Mouse (Mus musculus): ENCODE results near the gene Ctss. TPM values are rescaled to one million over a fixed set of nuclear protein-coding genes. Genes with fewer than 3 reads are reported as not detected.
"Not testable (repeated sequence)": the region's sequence is repeated elsewhere in the genome, so short reads cannot be mapped to it uniquely, and the experiment has no call there.

The Ctss gene
- total and polyA plus RNA-seq, 3 experiments, result not detected

GRCm38 (mm10) chr3:95534927-95535326, 8.3 kb downstream of the Ctss start:
- DNase-seq (ENCODE audit: low read depth, low spot score), result peak; percentile 53
- Histone ChIP-seq H3K4me3 (ENCODE audit: control insufficient read depth in 1 of 2, insufficient read depth in 1 of 2, low read depth in 2 of 2, low read length in 2 of 2) (no peak overlapping the region), H3K9me3 (replicated peaks; ENCODE audit: insufficient read depth, low read length) (no peaks in the 10 kb centered on the region), H3K27ac (ENCODE audit: control insufficient read depth, low read depth, low read length) (no peak overlapping the region), H3K79me2 (ENCODE audit: control insufficient read depth, insufficient read depth, low read length, poor library complexity) (no peaks in the 10 kb centered on the region), H3K4me1 (ENCODE audit: control insufficient read depth in 1 of 2, insufficient read depth in 2 of 2, low read length in 2 of 2) (no peaks in the 10 kb centered on the region), H3K9ac (ENCODE audit: control insufficient read depth, low read depth, low read length, poor library complexity, severe bottlenecking) (no peak overlapping the region), H3K27me3 (ENCODE audit: control insufficient read depth in 1 of 2, insufficient read depth in 2 of 2, low read length in 2 of 2) (peaks cover 18 to 22% of the 10 kb centered on the region in 2 experiments), H3K36me3 (ENCODE audit: control insufficient read depth in 1 of 2, insufficient read depth in 2 of 2, low read length in 2 of 2) (no peaks in the 10 kb centered on the region)
- peak; percentile 50; the same call in 1 of the 2 replicates for TF ChIP-seq ZC3H11A (IDR thresholded peaks at IDR 0.05; ENCODE audit: low read depth, low read length)
- TF ChIP-seq RCOR1 (IDR thresholded peaks at IDR 0.05; ENCODE audit: low read depth, low read length), result no peak
- no peak for TF ChIP-seq POLR2AphosphoS5 (IDR thresholded peaks at IDR 0.05; ENCODE audit: borderline replicate concordance, low read depth, low read length)
- TF ChIP-seq CTCF (IDR thresholded peaks at IDR 0.05 in 2 of 3, conservative IDR thresholded peaks at IDR 0.05 in 1 of 3; ENCODE audit: control insufficient read depth in 1 of 3, insufficient read depth in 1 of 3, low read depth in 2 of 3, low read length in 3 of 3, poor library complexity in 1 of 3, severe bottlenecking in 1 of 3), result peak; percentile 52 to 63 (median 53); a peak in 5 of 6 replicates
- peak; percentile 46 for TF ChIP-seq SMC3 (IDR thresholded peaks at IDR 0.05; ENCODE audit: low read depth, low read length)
- TF ChIP-seq RAD21 (IDR thresholded peaks at IDR 0.05; ENCODE audit: low read depth, low read length), result peak; percentile 65

- H3K79me2 ChIP-seq (ENCODE audit: control insufficient read depth, insufficient read depth, low read length, poor library complexity), result no peaks in the 10 kb centered on the region
- no peak for TF ChIP-seq CHD2 (IDR thresholded peaks at IDR 0.05; ENCODE audit: low read length)
- no peak for TF ChIP-seq TCF12 (IDR thresholded peaks at IDR 0.05; ENCODE audit: low read depth, low read length)
- TF ChIP-seq UBTF (IDR thresholded peaks at IDR 0.05; ENCODE audit: borderline replicate concordance, insufficient read depth, low read depth, low read length), result no peak
- no peaks in the 10 kb centered on the region for H3K9me3 ChIP-seq (replicated peaks; ENCODE audit: insufficient read depth, low read length)
- H3K36me3 ChIP-seq (ENCODE audit: control insufficient read depth in 1 of 2, insufficient read depth in 2 of 2, low read length in 2 of 2), result no peaks in the 10 kb centered on the region
- H3K9ac ChIP-seq (ENCODE audit: control insufficient read depth, low read depth, low read length, poor library complexity, severe bottlenecking), result no peak overlapping the region
- peaks cover 20 to 22% of the 10 kb centered on the region in 2 experiments for H3K27me3 ChIP-seq (ENCODE audit: control insufficient read depth in 1 of 2, insufficient read depth in 2 of 2, low read length in 2 of 2)
- no peak overlapping the region for H3K4me3 ChIP-seq (ENCODE audit: control insufficient read depth in 1 of 2, insufficient read depth in 1 of 2, low read depth in 2 of 2, low read length in 2 of 2)
- no peak overlapping the region for H3K27ac ChIP-seq (ENCODE audit: control insufficient read depth, low read depth, low read length)
- DNase-seq (ENCODE audit: low read depth, low spot score), result no peak
- H3K4me1 ChIP-seq (ENCODE audit: control insufficient read depth in 1 of 2, insufficient read depth in 2 of 2, low read length in 2 of 2), result no peaks in the 10 kb centered on the region
Measured at GRCm38 (mm10) chr3:95538936-95539335, 12.3 kb downstream of the Ctss start.

GRCm38 (mm10) chr3:95539837-95540236, 13.3 kb downstream of the Ctss start:
- no peaks in the 10 kb centered on the region for H3K79me2 ChIP-seq (ENCODE audit: control insufficient read depth, insufficient read depth, low read length, poor library complexity)
- no peaks in the 10 kb centered on the region for H3K36me3 ChIP-seq (ENCODE audit: control insufficient read depth in 1 of 2, insufficient read depth in 2 of 2, low read length in 2 of 2)
- no peak for DNase-seq (ENCODE audit: low read depth, low spot score)
- peaks cover 23 to 24% of the 10 kb centered on the region in 2 experiments for H3K27me3 ChIP-seq (ENCODE audit: control insufficient read depth in 1 of 2, insufficient read depth in 2 of 2, low read length in 2 of 2)
- no peak overlapping the region for H3K9ac ChIP-seq (ENCODE audit: control insufficient read depth, low read depth, low read length, poor library complexity, severe bottlenecking)
- H3K27ac ChIP-seq (ENCODE audit: control insufficient read depth, low read depth, low read length), result no peak overlapping the region
- TF ChIP-seq CHD2 (IDR thresholded peaks at IDR 0.05; ENCODE audit: low read length) (no peak), ZC3H11A (IDR thresholded peaks at IDR 0.05; ENCODE audit: low read depth, low read length) (no peak), BHLHE40 (IDR thresholded peaks at IDR 0.05; ENCODE audit: borderline replicate concordance, low read depth, low read length) (no peak), UBTF (IDR thresholded peaks at IDR 0.05; ENCODE audit: borderline replicate concordance, insufficient read depth, low read depth, low read length) (no peak), MEF2A (IDR thresholded peaks at IDR 0.05; ENCODE audit: extremely low read depth, insufficient replicate concordance, low read depth, low read length, poor library complexity, severe bottlenecking) (no peak), MYB (IDR thresholded peaks at IDR 0.05; ENCODE audit: low read depth, low read length) (no peak), JUND (IDR thresholded peaks at IDR 0.05; ENCODE audit: low read depth, low read length) (no peak), EP300 (IDR thresholded peaks at IDR 0.05; ENCODE audit: low read depth in 1 of 2, low read length in 2 of 2) (no peak), POLR2AphosphoS5 (IDR thresholded peaks at IDR 0.05; ENCODE audit: borderline replicate concordance, low read depth, low read length) (no peak)
- no peaks in the 10 kb centered on the region for H3K4me1 ChIP-seq (ENCODE audit: control insufficient read depth in 1 of 2, insufficient read depth in 2 of 2, low read length in 2 of 2)
- no peaks in the 10 kb centered on the region for H3K9me3 ChIP-seq (replicated peaks; ENCODE audit: insufficient read depth, low read length)
- no peak overlapping the region for H3K4me3 ChIP-seq (ENCODE audit: control insufficient read depth in 1 of 2, insufficient read depth in 1 of 2, low read depth in 2 of 2, low read length in 2 of 2)

- H3K27ac ChIP-seq (ENCODE audit: control insufficient read depth, low read depth, low read length); H3K36me3 ChIP-seq (ENCODE audit: control insufficient read depth in 1 of 2, insufficient read depth in 2 of 2, low read length in 2 of 2); H3K4me3 ChIP-seq (ENCODE audit: control insufficient read depth in 1 of 2, insufficient read depth in 1 of 2, low read depth in 2 of 2, low read length in 2 of 2); H3K9ac ChIP-seq (ENCODE audit: control insufficient read depth, low read depth, low read length, poor library complexity, severe bottlenecking); H3K79me2 ChIP-seq (ENCODE audit: control insufficient read depth, insufficient read depth, low read length, poor library complexity); H3K4me1 ChIP-seq (ENCODE audit: control insufficient read depth in 1 of 2, insufficient read depth in 2 of 2, low read length in 2 of 2); DNase-seq (ENCODE audit: low read depth, low spot score); H3K9me3 ChIP-seq (replicated peaks; ENCODE audit: insufficient read depth, low read length): not testable (repeated sequence)
- H3K27me3 ChIP-seq (ENCODE audit: control insufficient read depth in 1 of 2, insufficient read depth in 2 of 2, low read length in 2 of 2), result peaks cover 26 to 27% of the 10 kb centered on the region in 2 experiments
Measured at GRCm38 (mm10) chr3:95541186-95541585, 14.6 kb downstream of the Ctss start.
